Mouse (Mus musculus): ENCODE measurements around the gene Ralb. TPM values are rescaled to one million over a fixed set of nuclear protein-coding genes. Genes with fewer than 3 reads are reported as not detected.

Ralb gene
- polyA plus RNA-seq, 1 experiment from 2014 or later: 124 TPM

DNA sequence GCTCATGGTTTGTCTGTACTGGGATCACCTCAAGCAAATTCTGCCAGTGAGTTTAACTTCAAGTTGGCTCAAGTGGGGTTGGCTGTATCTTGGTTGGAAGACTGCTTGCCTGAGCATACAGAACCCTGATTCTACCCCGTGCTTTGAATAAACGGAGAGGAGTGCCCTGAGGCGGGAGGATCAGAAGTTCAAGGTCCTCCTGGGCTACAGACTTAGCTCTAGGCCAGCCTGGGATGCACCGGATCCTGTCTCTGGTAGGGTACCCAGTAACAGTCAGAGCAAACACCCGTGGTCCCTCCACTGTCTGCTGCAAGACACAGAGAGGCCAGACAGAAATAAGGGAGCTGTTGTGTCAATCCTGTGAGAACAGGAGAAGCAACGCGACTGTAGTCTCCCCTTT is 17.1 kb upstream of the Ralb start:
- H3K27ac ChIP-seq (ENCODE audit: low read depth): no peak overlapping the region
- WGBS: 80% methylated on average over 7 of the region's 7 CpGs

DNA sequence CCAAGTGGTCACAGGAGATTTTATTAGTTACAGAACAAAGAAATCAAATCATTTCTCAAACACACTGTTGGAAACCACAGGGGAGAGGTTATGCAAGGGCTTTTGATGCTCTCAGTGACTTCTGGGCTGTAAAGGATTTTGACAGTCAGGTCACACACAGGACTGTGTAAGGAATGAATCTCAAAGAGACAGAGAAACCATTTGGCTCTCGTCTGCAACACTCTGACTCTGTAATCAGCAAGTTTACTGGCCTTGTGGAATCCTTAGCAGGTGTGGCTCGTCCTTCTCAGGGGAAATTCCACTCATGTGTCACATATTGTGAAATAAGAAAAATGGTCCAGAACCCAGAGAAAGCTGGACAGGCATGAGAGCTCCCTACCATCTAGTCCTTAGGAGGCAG is 16.4 kb upstream of the Ralb start:
- Histone ChIP-seq H3K27me3 (replicated peaks; ENCODE audit: control insufficient read depth, insufficient read depth, low read length) (no peaks in the 10 kb centered on the region), H3K27ac (ENCODE audit: low read depth) (no peak overlapping the region), H3K9me3 (ENCODE audit: control insufficient read depth, low read length) (no peaks in the 10 kb centered on the region), H3K36me3 (ENCODE audit: control insufficient read depth, insufficient read depth, low read length) (no peaks in the 10 kb centered on the region), H3K4me1 (replicated peaks; ENCODE audit: control insufficient read depth, insufficient read depth, low read length) (peaks cover 10% of the 10 kb centered on the region), H3K4me3 (ENCODE audit: low read depth, low read length) (no peak overlapping the region), H3K9ac (ENCODE audit: low read length) (no peak overlapping the region), H3K4me2 (ENCODE audit: low read length) (no peak overlapping the region)
- DNase-seq (ENCODE audit: low spot score) (no peak), ATAC-seq (replicated peaks; ENCODE audit: low FRiP score, low TSS enrichment, low read depth) (no peak)
- WGBS: 37% methylated on average over 2 of the region's 2 CpGs

More for the DNA sequence above, 17.1 kb upstream of the Ralb start:
- Histone ChIP-seq H3K4me3 (ENCODE audit: low read depth, low read length) (no peak overlapping the region), H3K27me3 (replicated peaks; ENCODE audit: control insufficient read depth, insufficient read depth, low read length) (no peaks in the 10 kb centered on the region), H3K36me3 (ENCODE audit: control insufficient read depth, insufficient read depth, low read length) (no peaks in the 10 kb centered on the region), H3K4me2 (ENCODE audit: low read length) (no peak overlapping the region), H3K9ac (ENCODE audit: low read length) (no peak overlapping the region), H3K4me1 (replicated peaks; ENCODE audit: control insufficient read depth, insufficient read depth, low read length) (peaks cover 13% of the 10 kb centered on the region), H3K9me3 (ENCODE audit: control insufficient read depth, low read length) (peaks cover 3% of the 10 kb centered on the region)
- DNase-seq (ENCODE audit: low spot score): no peak
- no peak for ATAC-seq (replicated peaks; ENCODE audit: low FRiP score, low TSS enrichment, low read depth)

DNA sequence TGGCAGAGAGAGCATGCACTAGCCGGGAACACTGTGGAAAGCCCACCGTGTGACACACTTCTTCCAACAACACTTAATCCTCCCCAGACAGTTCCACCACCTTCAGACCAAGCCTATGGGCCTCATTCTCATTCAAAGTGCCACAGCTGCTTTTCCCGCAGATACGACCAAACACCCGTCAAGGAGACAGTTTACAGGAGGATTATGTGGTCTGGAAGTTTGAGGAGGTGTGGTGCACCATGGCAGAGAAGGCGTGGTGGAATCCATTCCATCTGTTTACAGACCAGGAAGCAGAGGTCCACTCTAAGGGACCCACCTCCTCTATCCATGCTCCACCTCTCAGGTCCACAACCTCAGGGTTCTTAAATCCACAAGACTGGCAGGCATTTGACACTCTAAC is 14.7 kb upstream of the Ralb start:
- ATAC-seq (replicated peaks; ENCODE audit: low FRiP score, low TSS enrichment, low read depth): 0 out of 2 replicates have a peak, but pooled peaks have one; percentile 44
- Histone ChIP-seq H3K27ac (ENCODE audit: low read depth) (no peak overlapping the region), H3K36me3 (ENCODE audit: control insufficient read depth, insufficient read depth, low read length) (no peaks in the 10 kb centered on the region), H3K27me3 (replicated peaks; ENCODE audit: control insufficient read depth, insufficient read depth, low read length) (no peaks in the 10 kb centered on the region), H3K4me1 (replicated peaks; ENCODE audit: control insufficient read depth, insufficient read depth, low read length) (no peaks in the 10 kb centered on the region), H3K4me2 (ENCODE audit: low read length) (no peak overlapping the region), H3K9me3 (ENCODE audit: control insufficient read depth, low read length) (no peaks in the 10 kb centered on the region), H3K4me3 (ENCODE audit: low read depth, low read length) (no peak overlapping the region), H3K9ac (ENCODE audit: low read length) (no peak overlapping the region)
- DNase-seq (ENCODE audit: low spot score): no peak
- 46% methylated on average over 6 of the region's 6 CpGs for WGBS

DNA sequence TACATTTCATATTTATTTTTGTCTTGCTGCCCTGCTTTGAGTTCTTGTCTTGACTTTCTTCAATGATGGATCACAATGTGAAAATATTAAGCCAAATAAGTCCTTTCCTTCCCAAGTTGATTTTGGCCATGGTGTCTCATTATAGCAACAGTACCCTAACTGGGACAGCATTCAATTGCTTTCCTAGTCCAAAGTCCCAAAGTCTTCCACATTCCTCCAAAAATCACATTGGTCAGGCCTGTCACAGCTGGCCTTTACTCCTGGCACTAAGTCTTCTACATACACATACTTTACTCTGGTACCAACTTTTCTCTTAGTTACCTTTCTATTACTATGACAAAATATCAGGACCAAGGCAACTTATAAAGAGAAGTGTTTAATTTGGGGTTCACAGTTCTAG is 14.2 kb upstream of the Ralb start:
- Histone ChIP-seq H3K27me3 (replicated peaks; ENCODE audit: control insufficient read depth, insufficient read depth, low read length) (no peaks in the 10 kb centered on the region), H3K36me3 (ENCODE audit: control insufficient read depth, insufficient read depth, low read length) (no peaks in the 10 kb centered on the region), H3K4me1 (replicated peaks; ENCODE audit: control insufficient read depth, insufficient read depth, low read length) (no peaks in the 10 kb centered on the region), H3K9ac (ENCODE audit: low read length) (no peak overlapping the region), H3K27ac (ENCODE audit: low read depth) (no peak overlapping the region), H3K4me2 (ENCODE audit: low read length) (no peak overlapping the region), H3K9me3 (ENCODE audit: control insufficient read depth, low read length) (no peaks in the 10 kb centered on the region), H3K4me3 (ENCODE audit: low read depth, low read length) (no peak overlapping the region)
- DNase-seq (ENCODE audit: low spot score): no peak
- no peak for ATAC-seq (replicated peaks; ENCODE audit: low FRiP score, low TSS enrichment, low read depth)

DNA sequence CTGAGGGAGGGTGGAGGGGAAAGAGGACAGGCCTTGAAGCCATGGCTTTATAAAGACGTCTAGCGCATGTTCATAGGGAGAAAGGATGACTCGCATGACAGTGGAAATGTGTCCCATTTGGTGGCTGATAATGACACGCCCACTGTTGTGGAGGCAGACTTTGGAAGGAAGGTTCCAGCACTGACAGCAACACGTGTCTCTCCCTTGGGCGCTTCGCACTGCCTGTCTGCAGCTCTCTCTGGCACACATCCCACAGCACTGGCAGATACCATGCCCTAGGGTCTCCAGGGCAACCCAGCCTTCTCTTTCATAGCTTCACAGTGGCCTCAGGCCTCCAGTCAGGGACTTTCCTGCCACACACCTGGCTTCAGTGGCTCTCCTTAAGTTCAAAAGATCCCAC is 13.5 kb upstream of the Ralb start:
- no peak overlapping the region for H3K9ac ChIP-seq (ENCODE audit: low read length)
- DNase-seq (ENCODE audit: low spot score) (no peak), ATAC-seq (replicated peaks; ENCODE audit: low FRiP score, low TSS enrichment, low read depth) (no peak)
- no peak overlapping the region for H3K4me3 ChIP-seq (ENCODE audit: low read depth, low read length)
- H3K27ac ChIP-seq (ENCODE audit: low read depth): no peak overlapping the region
- no peak overlapping the region for H3K4me2 ChIP-seq (ENCODE audit: low read length)
- H3K36me3 ChIP-seq (ENCODE audit: control insufficient read depth, insufficient read depth, low read length): no peaks in the 10 kb centered on the region
- H3K4me1 ChIP-seq (replicated peaks; ENCODE audit: control insufficient read depth, insufficient read depth, low read length): no peaks in the 10 kb centered on the region
- no peaks in the 10 kb centered on the region for H3K27me3 ChIP-seq (replicated peaks; ENCODE audit: control insufficient read depth, insufficient read depth, low read length)
- H3K9me3 ChIP-seq (ENCODE audit: control insufficient read depth, low read length): no peaks in the 10 kb centered on the region
- WGBS: 82% methylated on average over 7 of the region's 7 CpGs

DNA sequence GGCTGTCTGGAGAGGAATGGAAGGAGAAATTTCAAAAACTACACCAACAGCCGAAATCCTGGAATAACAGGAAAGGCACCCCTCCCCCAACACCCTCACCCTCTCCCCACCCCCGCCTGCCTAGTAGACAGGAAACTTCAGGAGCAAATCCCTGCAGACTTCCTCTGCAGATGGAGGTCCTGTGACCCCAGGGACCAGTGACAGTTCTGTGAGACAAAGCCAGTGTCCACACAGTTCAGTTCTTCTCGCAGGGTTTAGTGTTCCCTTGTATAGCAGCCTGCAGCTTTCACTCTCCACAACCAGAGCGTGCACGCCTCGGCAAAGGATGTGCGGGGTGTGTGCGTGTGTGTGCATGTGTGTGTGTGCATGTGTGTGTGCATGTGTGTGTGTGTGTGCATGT is 6.3 kb upstream of the Ralb start:
- Histone ChIP-seq H3K9me3 (ENCODE audit: control insufficient read depth, low read length) (no peaks in the 10 kb centered on the region), H3K36me3 (ENCODE audit: control insufficient read depth, insufficient read depth, low read length) (no peaks in the 10 kb centered on the region), H3K4me1 (replicated peaks; ENCODE audit: control insufficient read depth, insufficient read depth, low read length) (no peaks in the 10 kb centered on the region; the same call in 1 of the 2 replicates), H3K27ac (ENCODE audit: low read depth) (no peak overlapping the region), H3K4me3 (ENCODE audit: low read depth, low read length) (no peak overlapping the region), H3K27me3 (replicated peaks; ENCODE audit: control insufficient read depth, insufficient read depth, low read length) (no peaks in the 10 kb centered on the region), H3K4me2 (ENCODE audit: low read length) (no peak overlapping the region), H3K9ac (ENCODE audit: low read length) (no peak overlapping the region)
- DNase-seq (ENCODE audit: low spot score) (no peak), ATAC-seq (replicated peaks; ENCODE audit: low FRiP score, low TSS enrichment, low read depth) (no peak)
- 69% methylated on average over 8 of the region's 8 CpGs for WGBS

DNA sequence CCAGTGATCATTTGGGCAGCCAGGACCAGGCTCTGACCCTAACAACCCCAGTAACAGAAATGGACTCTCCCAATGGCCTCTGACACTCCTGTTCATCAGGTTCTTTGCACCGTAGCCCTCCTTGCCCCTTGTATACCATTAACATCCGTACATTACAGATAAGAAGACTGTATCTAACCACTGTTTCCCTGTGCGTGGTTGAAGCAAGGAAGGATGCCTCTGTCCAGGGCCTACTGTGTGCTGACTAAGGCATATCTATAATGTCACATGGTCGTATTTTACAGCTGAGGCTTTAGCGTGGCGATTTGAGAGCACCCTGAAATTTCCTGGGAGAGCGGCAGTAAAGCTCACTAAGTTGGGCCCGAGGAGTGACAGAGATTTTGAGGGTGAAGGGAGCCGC is 5.8 kb upstream of the Ralb start:
- Histone ChIP-seq H3K27me3 (replicated peaks; ENCODE audit: control insufficient read depth, insufficient read depth, low read length) (no peaks in the 10 kb centered on the region), H3K9me3 (ENCODE audit: control insufficient read depth, low read length) (no peaks in the 10 kb centered on the region), H3K4me1 (replicated peaks; ENCODE audit: control insufficient read depth, insufficient read depth, low read length) (no peaks in the 10 kb centered on the region; the same call in 1 of the 2 replicates), H3K4me3 (ENCODE audit: low read depth, low read length) (no peak overlapping the region), H3K36me3 (ENCODE audit: control insufficient read depth, insufficient read depth, low read length) (no peaks in the 10 kb centered on the region), H3K9ac (ENCODE audit: low read length) (no peak overlapping the region), H3K4me2 (ENCODE audit: low read length) (no peak overlapping the region), H3K27ac (ENCODE audit: low read depth) (no peak overlapping the region)
- no peak for ATAC-seq (replicated peaks; ENCODE audit: low FRiP score, low TSS enrichment, low read depth)
- WGBS: 65% methylated on average over 9 of the region's 9 CpGs
- DNase-seq (ENCODE audit: low spot score): no peak

DNA sequence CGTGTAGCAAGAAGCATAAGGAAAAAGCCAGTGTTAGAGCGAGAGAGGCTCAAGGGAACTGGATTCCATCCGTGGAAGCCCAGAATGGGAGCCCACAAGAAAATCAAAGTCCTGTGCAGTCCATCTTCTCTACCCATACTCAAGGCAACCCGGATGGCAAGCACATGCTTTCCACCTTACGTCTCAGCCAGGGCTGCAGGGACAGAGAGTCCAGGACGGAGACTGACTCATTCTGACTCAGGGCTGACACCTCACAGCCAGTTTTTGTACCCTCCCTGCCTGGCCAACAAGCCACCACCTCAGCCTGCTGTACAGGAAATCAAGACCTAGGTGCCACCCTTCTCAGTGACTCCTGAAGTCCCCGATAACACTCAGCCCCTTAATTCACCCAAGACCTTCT is 4.9 kb upstream of the Ralb start:
- 80% methylated on average over 7 of the region's 7 CpGs for WGBS
- H3K4me1 ChIP-seq (replicated peaks; ENCODE audit: control insufficient read depth, insufficient read depth, low read length): no peaks in the 10 kb centered on the region; the same call in 1 of the 2 replicates
- H3K4me2 ChIP-seq (ENCODE audit: low read length): no peak overlapping the region
- no peak overlapping the region for H3K9ac ChIP-seq (ENCODE audit: low read length)
- H3K9me3 ChIP-seq (ENCODE audit: control insufficient read depth, low read length): no peaks in the 10 kb centered on the region
- H3K4me3 ChIP-seq (ENCODE audit: low read depth, low read length): no peak overlapping the region
- H3K27me3 ChIP-seq (replicated peaks; ENCODE audit: control insufficient read depth, insufficient read depth, low read length): no peaks in the 10 kb centered on the region
- H3K27ac ChIP-seq (ENCODE audit: low read depth): no peak overlapping the region
- no peaks in the 10 kb centered on the region for H3K36me3 ChIP-seq (ENCODE audit: control insufficient read depth, insufficient read depth, low read length)
- no peak for ATAC-seq (replicated peaks; ENCODE audit: low FRiP score, low TSS enrichment, low read depth)
- no peak for DNase-seq (ENCODE audit: low spot score)

DNA sequence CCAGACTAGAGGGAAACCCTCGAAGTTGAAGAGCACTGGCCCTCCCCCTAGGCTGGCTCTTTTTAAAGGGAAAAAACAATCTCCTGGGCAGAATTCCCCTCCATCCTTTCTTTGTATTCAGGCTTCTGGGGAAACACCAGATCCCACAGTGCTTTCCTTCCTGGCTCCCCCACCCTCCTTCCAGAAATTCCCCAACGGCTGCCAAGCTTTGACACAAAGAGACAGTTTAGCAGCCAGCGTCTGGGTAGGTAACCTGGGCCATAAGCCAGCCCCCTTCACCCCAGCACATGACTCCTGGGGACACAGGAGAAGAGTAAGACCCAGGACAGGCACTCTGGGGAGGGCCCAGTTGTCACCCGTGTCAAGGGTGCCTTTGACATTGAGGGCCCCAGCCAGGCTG is 4.0 kb upstream of the Ralb start:
- no peak for DNase-seq (ENCODE audit: low spot score)

More for the DNA sequence above, 4.0 kb upstream of the Ralb start:
- Histone ChIP-seq H3K4me2 (ENCODE audit: low read length) (no peak overlapping the region), H3K27me3 (replicated peaks; ENCODE audit: control insufficient read depth, insufficient read depth, low read length) (no peaks in the 10 kb centered on the region), H3K4me3 (ENCODE audit: low read depth, low read length) (no peak overlapping the region), H3K9me3 (ENCODE audit: control insufficient read depth, low read length) (no peaks in the 10 kb centered on the region), H3K27ac (ENCODE audit: low read depth) (no peak overlapping the region), H3K9ac (ENCODE audit: low read length) (no peak overlapping the region), H3K36me3 (ENCODE audit: control insufficient read depth, insufficient read depth, low read length) (no peaks in the 10 kb centered on the region), H3K4me1 (replicated peaks; ENCODE audit: control insufficient read depth, insufficient read depth, low read length) (peaks cover under 1% of the 10 kb centered on the region)
- no peak for ATAC-seq (replicated peaks; ENCODE audit: low FRiP score, low TSS enrichment, low read depth)
- whole genome bisulfite sequencing: 51% methylated on average over 4 of the region's 4 CpGs
